Mouse (Mus musculus) midbrain, postnatal 0 days (tissue): ENCODE results near the gene Dnm2. TPM values are rescaled to one million over a fixed set of nuclear protein-coding genes. Genes with fewer than 3 reads are reported as not detected.

Experiments used
- ATAC-seq: fragments of 200-750 bp; cut with Nextera tagmentation; 2 replicates; pipeline ENCODE4 v1.8.0; 2017; ENCODE audit warnings: moderate number of reproducible peaks, mild to moderate bottlenecking, moderate TSS enrichment, moderate library complexity; ENCODE audit not compliant: low FRiP score
- DNase-seq: peaks from one replicate; pipeline ENCODE4 v3.0.0-alpha.2; 2015; ENCODE audit warnings: low spot score
- H3K27ac ChIP-seq: fragments of 300-500 bp; sonication (generic); 2 replicates; pipeline ENCODE4 v1.5.1; 2014; ENCODE audit warnings: low read depth, mild to moderate bottlenecking, low read length, mixed read lengths
- H3K27me3 ChIP-seq: fragments of 300-500 bp; sonication (generic); 2 replicates; pipeline ENCODE4 v1.6.1; 2014; ENCODE audit warnings: low read length, control low read depth, mixed read lengths; ENCODE audit not compliant: insufficient read depth
- H3K36me3 ChIP-seq: fragments of 300-500 bp; sonication (generic); 2 replicates; pipeline ENCODE4 v1.6.1; 2014; ENCODE audit warnings: low read length, control low read depth, mixed read lengths; ENCODE audit not compliant: insufficient read depth
- H3K4me1 ChIP-seq: fragments of 300-500 bp; sonication (generic); 2 replicates; pipeline ENCODE4 v1.6.1; 2014; ENCODE audit warnings: mild to moderate bottlenecking, control low read depth, antibody characterized with exemption, low read length, mixed read lengths; ENCODE audit not compliant: insufficient read depth
- H3K4me2 ChIP-seq: fragments of 300-500 bp; sonication (generic); 2 replicates; pipeline ENCODE4 v1.6.1; 2014; ENCODE audit warnings: low read depth, mild to moderate bottlenecking, low read length, mixed read lengths; ENCODE audit not compliant: poor library complexity, severe bottlenecking
- H3K4me3 ChIP-seq: fragments of 300-500 bp; sonication (generic); 2 replicates; pipeline ENCODE4 v1.5.1; 2014; ENCODE audit warnings: low read depth, mild to moderate bottlenecking, low read length, moderate library complexity
- H3K9ac ChIP-seq: fragments of 300-500 bp; sonication (generic); replicated peaks from 2 replicates; pipeline ENCODE4 v1.6.1; 2014; ENCODE audit warnings: mild to moderate bottlenecking, low read length, moderate library complexity, mixed read lengths; ENCODE audit not compliant: poor library complexity, severe bottlenecking
- H3K9me3 ChIP-seq: fragments of 300-500 bp; sonication (generic); 2 replicates; pipeline ENCODE4 v1.6.1; 2016; ENCODE audit warnings: low read length, control low read depth
- CTCF ChIP-seq: IDR thresholded peaks from 2 replicates; pipeline ENCODE4 v1.5.1; 2016; ENCODE audit warnings: antibody characterized with exemption, mild to moderate bottlenecking
- WGBS: fragments of 180-500 bp; shearing (Covaris S2); extraction: QIAGEN DNeasy Blood & Tissue Kit; methylation state at CpG from one replicate; pipeline ENCODE4 v1.1.7; 2014; 5-methylcytosine and 5-hydroxymethylcytosine counted together
- polyA plus RNA-seq: library from polyadenylated mRNA; unstranded; fragments of >200 nt; fragmentation: Nextera tagmentation; extraction: Ambion mirVana; gene quantifications from 2 replicates; pipeline ENCODE4 v1.2.1, GENCODE M21; 2015
- total RNA-seq: library from RNA; depleted of rRNA; stranded (reverse); fragments of >200 nt; gene quantifications from 2 replicates; pipeline ENCODE4 v1.2.3, GENCODE M21; 2014

The Dnm2 gene
- total and polyA plus RNA-seq, 2 experiments from 2014 or later: 59.2 to 69.2 TPM

DNA sequence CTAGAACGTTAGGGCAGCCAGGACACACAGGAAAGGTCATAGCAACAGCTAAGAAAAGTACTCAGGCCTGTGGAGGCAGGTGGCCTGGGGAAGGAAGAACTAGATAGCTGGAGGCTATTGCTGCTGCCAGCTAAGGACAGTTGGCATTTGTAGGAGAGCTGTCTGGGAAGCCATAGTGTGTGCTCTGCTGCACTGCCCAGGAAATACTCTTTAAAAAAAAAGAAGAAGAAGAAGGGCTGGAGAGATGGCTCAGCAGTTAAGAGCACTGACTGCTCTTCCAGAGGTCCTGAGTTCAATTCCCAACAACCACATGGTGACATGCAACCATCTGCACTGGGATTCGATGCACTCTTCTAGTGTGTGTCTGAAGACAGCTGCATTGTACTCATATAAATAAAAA is 28.8 kb downstream of the Dnm2 start:
- DNase-seq: no peak

DNA sequence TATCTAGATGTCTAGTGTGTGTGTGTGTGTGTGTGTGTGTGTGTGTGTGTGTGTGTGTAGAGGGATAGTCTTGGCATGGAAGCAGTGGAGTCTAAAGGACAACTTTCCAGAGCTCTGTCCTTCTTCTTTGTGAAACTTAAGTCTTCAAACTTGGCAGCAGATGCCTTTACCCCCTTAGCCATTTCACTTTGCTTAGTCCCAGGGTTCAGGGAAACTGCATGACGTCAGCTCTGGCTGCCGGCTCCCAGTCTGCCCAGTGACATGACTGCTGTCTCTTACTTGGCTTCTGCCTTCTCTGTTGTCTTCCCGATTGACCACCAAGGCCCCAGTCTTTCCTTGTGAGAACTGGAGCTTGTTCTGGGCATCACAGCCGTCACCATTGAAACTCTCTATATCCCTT is 29.8 kb downstream of the Dnm2 start:
- Histone ChIP-seq H3K9me3 (no peaks in the 10 kb centered on the region), H3K4me2 (no peak overlapping the region), H3K36me3 (peaks cover 5% of the 10 kb centered on the region; the same call in 1 of the 2 replicates), H3K9ac (no peak overlapping the region), H3K27me3 (no peaks in the 10 kb centered on the region), H3K27ac (no peak overlapping the region), H3K4me3 (no peak overlapping the region), H3K4me1 (no peaks in the 10 kb centered on the region)
- TF ChIP-seq CTCF: no peak
- no peak for ATAC-seq
- DNase-seq: no peak
- 66% methylated on average over 4 of the region's 4 CpGs for WGBS

More for the DNA sequence above, 28.8 kb downstream of the Dnm2 start:
- peaks cover 2% of the 10 kb centered on the region; the same call in 1 of the 2 replicates for H3K36me3 ChIP-seq
- 86% methylated on average over 2 of the region's 2 CpGs for WGBS
- H3K4me3 ChIP-seq: no peak overlapping the region
- no peak for ATAC-seq
- H3K4me2 ChIP-seq: no peak overlapping the region
- no peak overlapping the region for H3K9ac ChIP-seq
- no peaks in the 10 kb centered on the region for H3K4me1 ChIP-seq
- no peak overlapping the region for H3K27ac ChIP-seq
- H3K9me3 ChIP-seq: no peaks in the 10 kb centered on the region
- no peaks in the 10 kb centered on the region for H3K27me3 ChIP-seq
- TF ChIP-seq CTCF: no peak

DNA sequence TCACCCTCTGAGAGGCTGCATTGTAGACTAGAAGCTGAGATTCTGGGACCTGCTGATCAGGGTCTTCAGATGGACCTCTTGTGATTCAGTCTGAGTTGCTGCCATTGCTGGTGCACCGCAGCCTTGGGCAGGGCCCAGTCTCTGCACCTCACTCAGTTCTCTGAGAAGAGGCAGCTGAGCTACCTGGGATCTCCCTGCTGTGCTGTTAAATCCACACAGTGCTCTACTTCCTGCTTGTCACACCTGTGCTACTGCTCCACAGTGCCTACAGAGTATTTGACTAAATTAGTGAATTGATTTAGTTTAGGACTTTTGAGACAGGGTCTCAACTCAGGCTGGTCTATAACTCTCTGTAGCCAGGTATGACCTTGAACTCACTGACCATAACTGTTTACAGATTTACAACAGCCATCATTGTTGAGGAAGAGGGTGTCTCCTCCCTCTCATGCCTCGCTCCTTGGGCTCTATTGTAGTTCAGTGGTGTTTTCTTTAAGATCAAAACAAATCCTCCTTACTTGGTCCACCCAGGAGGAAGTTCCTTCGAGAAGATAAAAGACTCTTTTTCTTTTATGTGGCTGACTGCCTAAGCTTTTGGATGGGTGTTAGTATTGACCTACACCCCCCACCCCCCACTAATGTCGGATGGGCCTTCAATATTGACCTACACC is 30.5 kb downstream of the Dnm2 start:
- Histone ChIP-seq H3K4me3 (no peak overlapping the region), H3K9me3 (no peaks in the 10 kb centered on the region), H3K4me2 (no peak overlapping the region), H3K4me1 (no peaks in the 10 kb centered on the region), H3K27ac (no peak overlapping the region), H3K9ac (no peak overlapping the region), H3K36me3 (peaks cover 9% of the 10 kb centered on the region; the same call in 1 of the 2 replicates), H3K27me3 (no peaks in the 10 kb centered on the region)
- DNase-seq (no peak), ATAC-seq (no peak)
- no peak for TF ChIP-seq CTCF
- WGBS: 59% methylated on average over 4 of the region's 4 CpGs

DNA sequence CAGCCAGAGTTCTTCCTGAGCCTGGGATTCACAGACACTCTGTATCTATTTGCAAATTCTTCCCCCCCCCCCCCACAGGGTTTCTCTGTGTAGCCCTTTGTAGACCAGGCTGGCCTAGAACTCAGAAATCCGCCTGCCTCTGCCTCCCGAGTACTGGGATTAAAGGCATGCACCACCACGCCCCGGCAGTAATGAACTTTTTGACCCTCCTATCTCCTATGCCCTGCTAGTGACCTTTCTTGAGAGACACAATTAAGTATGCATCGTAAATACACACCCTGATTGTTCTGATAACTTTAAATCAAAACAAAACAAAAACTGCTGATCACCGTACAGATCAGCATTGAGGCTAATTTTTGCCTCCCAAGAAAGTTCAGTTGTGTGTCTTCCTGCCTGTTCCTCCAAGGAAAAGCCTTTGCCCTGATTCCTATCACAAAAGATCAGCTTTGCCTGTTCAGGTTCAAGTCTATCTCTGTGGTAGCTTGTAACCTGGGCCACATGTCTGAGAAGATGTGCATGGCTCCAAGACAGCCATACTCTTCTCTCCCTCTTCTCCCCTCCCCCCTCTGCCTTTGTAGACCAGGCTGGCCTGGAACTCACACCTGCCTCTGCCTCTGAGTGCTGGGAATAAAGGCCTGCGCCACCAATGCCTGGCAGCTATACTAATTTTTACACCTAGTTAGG is 31.7 kb downstream of the Dnm2 start:
- 93% methylated on average over 7 of the region's 7 CpGs for WGBS
- no peak for TF ChIP-seq CTCF

DNA sequence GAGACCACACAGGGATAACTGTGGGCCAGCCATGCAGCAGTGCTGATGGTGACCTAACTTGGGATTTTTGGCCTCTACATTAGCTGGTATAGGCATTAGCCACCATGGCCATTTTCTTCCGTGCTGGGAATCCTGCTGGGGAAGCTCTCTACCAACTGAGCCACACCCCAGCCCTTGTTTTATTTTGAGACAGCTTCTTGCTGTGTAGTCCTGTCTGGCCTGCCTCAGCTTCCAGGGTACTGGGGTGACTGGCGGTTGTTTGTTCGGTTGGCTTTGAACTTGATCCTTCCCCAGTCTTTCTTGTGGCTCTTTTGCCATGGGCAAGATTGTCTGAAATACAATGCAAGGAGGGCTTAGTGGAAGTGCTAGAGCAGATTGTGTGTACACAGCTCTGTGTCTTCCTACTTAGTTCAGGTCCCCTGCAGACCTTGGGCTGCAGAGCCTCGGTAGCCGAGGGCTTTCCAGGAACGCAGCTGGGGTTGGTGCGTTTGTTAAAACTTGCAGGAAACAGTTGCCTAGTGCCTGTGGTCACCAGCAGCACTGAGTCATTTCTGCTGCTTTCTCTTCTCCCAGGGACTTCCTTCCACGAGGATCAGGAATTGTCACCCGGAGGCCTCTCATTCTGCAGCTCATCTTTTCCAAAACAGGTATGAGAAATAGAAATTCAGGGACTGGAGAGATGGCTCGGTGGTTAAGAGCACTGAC is 32.4 kb downstream of the Dnm2 start:
- WGBS: 77% methylated on average over 10 of the region's 10 CpGs
- H3K4me1 ChIP-seq: no peaks in the 10 kb centered on the region
- H3K9me3 ChIP-seq: no peaks in the 10 kb centered on the region
- H3K9ac ChIP-seq: no peak overlapping the region
- no peak for ATAC-seq
- no peaks in the 10 kb centered on the region for H3K27me3 ChIP-seq
- H3K27ac ChIP-seq: no peak overlapping the region
- no peak overlapping the region for H3K4me3 ChIP-seq
- no peak for TF ChIP-seq CTCF
- peaks cover 9% of the 10 kb centered on the region; the same call in 1 of the 2 replicates for H3K36me3 ChIP-seq
- DNase-seq: no peak
- H3K4me2 ChIP-seq: no peak overlapping the region

More for the DNA sequence above, 31.7 kb downstream of the Dnm2 start:
- no peak overlapping the region for H3K4me2 ChIP-seq
- no peaks in the 10 kb centered on the region for H3K27me3 ChIP-seq
- H3K36me3 ChIP-seq: peaks cover 9% of the 10 kb centered on the region; the same call in 1 of the 2 replicates
- H3K9ac ChIP-seq: no peak overlapping the region
- DNase-seq (no peak), ATAC-seq (no peak)
- no peaks in the 10 kb centered on the region for H3K4me1 ChIP-seq
- H3K9me3 ChIP-seq: no peaks in the 10 kb centered on the region
- no peak overlapping the region for H3K27ac ChIP-seq
- H3K4me3 ChIP-seq: no peak overlapping the region

DNA sequence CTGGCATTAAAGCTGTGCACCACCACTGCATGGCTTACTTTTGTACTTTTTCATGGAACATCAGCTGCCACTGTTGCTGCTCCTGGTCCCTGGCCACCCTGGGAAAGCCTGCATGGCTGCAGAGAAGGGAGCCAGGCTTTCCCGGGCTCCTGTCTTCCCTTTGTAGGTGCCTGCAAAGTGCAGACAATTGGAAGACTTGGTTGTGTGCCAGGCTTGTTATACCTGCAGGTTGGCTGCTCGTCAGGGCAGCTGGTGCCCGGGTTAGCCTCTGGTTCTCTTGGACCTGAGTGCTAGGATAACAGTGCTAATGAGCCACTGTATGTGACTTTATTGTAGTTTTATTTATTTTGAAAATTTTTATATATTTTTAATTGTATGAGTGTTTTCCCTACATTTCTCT is 34.1 kb downstream of the Dnm2 start:
- Histone ChIP-seq H3K4me3 (no peak overlapping the region), H3K9ac (no peak overlapping the region), H3K27ac (no peak overlapping the region), H3K27me3 (no peaks in the 10 kb centered on the region), H3K4me1 (no peaks in the 10 kb centered on the region), H3K4me2 (no peak overlapping the region), H3K36me3 (peaks cover 9% of the 10 kb centered on the region; the same call in 1 of the 2 replicates), H3K9me3 (no peaks in the 10 kb centered on the region)
- WGBS: 82% methylated on average over 3 of the region's 3 CpGs
- no peak for TF ChIP-seq CTCF
- no peak for DNase-seq
- ATAC-seq: no peak
